Mouse (Mus musculus): ENCODE measurements around the gene Rpl21.

DNA sequence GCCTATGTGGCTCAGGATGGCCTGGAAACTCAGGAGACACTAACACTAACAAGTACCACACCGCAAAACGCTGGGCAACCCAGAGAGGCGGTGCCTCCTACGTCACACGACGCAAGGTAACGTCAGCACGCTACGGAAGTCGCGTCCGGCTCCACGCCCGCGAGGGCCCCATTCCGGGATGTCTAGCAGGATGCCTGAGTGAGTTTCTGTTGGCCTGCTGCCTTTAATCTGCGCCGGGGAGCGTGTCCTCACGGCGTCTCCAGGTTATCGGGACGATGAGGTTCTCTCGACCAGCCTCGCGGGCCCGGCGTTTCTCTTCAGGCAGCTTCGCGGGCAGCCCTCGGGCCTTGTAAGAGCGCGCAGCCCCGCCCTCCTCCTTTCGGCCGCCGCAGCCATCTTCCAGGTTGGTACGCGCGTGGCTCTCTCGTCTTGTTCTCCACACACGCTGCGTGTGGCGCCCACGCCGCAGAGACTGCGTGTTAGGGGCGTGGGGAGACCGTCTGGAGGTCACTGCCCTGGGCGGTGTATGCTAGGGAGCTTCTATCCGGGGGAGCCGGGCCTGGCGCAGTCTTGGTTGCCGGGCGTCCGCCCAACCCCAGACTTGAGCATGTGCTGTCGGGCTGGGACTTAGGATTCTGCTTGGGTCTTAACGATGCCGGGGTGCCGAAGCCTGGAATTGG lies at the start of gene Rpl21:
- TF ChIP-seq CTCF (IDR thresholded peaks at IDR 0.05; ENCODE audit: low read depth, low read length) (no peak), GATA1 (IDR thresholded peaks at IDR 0.05; ENCODE audit: borderline replicate concordance, low read length) (no peak), TAL1 (conservative IDR thresholded peaks at IDR 0.05; ENCODE audit: low read depth, low read length) (no peak), POLR2AphosphoS5 (IDR thresholded peaks at IDR 0.05; ENCODE audit: insufficient replicate concordance, low read depth, low read length) (no peak)

Data from G1E (cell line).